Mouse (Mus musculus) kidney, postnatal 25 days (tissue): ENCODE measurements around the gene Os9.
A peak's percentile ranks its signal among the peaks of the same experiment; 100 is the strongest.

Experiments
- DNase-seq, 2 experiments: peaks; one replicate each; pipeline ENCODE4 v3.0.0; 2021; ENCODE audit warnings: mixed read lengths in 2 of 2

Gene Os9

GRCm38 (mm10) chr10:127114408-127114807 is 6.5 kb downstream of the Os9 start:
- no peak for DNase-seq

GRCm38 (mm10) chr10:127111001-127111887 is 9.7 kb downstream of the Os9 start:
- no peak for DNase-seq

- no peak for DNase-seq
Measured at GRCm38 (mm10) chr10:127108262-127108583, 12.7 kb downstream of the Os9 start.

DNA sequence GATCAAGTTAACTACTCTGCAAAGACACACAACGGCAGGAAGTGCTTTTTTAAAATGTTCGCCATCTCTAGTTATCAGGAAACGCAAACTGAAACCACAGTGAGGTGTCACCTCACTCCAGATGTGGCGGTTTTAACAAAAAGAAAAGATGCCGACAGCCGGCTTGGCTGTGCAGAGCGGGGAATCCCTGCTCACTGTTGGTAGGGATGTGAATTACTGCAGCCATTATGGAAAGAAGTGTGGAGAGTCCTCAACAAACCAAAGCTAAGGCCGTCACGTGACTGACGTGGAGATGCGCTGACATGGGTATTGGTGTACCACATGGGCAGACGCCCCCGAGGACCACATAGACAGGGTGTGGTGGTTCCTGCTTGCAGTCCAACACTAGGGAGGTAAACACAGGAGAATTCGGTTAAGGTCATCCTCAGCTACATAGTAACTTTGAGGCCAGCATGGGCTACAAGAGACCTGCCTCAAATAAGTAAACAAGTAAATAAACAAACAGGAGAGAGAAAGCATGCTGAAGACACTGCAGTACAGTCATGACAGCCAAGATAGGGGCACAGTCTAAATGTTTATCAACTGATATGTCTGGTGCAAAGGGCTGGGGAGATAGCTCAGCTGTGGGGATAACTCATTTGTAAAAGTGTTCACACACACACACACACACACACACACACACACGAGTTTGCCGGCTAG is 13.2 kb downstream of the Os9 start:
- DNase-seq: no peak

GRCm38 (mm10) chr10:127103631-127104030 is 17.3 kb downstream of the Os9 start:
- no peak for DNase-seq

DNA sequence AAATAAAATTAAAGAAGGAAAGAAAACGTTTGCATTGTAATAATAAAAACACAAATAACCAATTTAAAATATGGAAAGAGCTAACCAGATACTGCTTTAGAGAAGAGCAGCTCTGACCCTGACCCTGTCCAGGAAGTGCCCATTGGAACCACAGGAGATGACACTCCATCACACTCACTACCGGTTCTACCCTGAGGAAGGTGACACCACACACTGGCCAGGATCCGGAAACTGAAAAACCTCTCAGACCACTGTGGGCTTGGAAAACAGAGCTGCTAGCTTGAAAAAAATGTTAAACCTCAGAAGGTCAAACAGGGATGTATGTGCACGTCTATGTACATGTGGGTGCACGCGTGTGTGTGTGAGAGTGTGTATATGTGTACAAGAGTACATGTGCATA is 19.8 kb downstream of the Os9 start:
- DNase-seq: no peak

DNA sequence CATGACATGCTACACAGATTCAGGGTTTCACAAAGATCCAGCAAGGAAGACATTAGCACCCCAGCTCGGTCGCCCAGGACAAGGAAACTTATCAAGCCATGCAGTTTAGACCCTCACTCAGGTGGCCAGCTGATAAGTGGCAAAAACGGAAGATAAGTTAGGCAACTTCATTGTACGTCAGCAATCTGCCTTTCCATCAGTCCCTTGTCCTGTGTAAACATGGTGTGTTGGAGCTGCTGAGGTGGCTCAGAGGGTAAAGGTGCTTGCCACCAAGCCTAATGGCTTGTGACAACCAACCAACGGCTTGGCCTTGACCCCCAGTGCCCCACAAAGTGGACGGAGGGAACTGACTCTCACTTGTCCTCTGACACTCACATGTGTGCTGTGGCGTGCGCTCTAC is 20.5 kb downstream of the Os9 start:
- no peak for DNase-seq

- no peak for DNase-seq
Measured at GRCm38 (mm10) chr10:127099868-127100267, 21.1 kb downstream of the Os9 start.

DNA sequence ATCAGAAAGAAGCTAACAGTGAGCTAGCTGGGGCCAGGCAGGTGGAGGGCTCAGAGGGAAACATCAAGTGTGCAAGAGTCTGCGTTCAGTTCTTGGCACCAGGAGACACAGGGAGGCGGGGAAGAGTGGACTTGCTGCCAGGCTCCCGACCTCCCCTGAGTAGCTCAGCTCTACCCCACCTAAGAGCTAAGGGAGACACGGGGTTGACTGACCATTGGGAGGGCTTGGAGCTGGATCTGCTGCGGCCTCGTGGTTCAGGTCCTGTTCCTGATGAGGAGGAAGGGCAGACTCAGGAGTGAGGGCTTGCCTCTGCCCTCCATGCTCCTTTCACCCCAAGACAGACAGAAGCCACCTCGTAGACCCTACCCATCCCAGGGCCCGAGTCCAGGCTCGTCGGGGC is 21.7 kb downstream of the Os9 start:
- no peak for DNase-seq

- DNase-seq: no peak
Measured at GRCm38 (mm10) chr10:127098514-127098913, 22.4 kb downstream of the Os9 start.

GRCm38 (mm10) chr10:127094382-127094802 is 26.5 kb downstream of the Os9 start:
- DNase-seq: no peak

DNA sequence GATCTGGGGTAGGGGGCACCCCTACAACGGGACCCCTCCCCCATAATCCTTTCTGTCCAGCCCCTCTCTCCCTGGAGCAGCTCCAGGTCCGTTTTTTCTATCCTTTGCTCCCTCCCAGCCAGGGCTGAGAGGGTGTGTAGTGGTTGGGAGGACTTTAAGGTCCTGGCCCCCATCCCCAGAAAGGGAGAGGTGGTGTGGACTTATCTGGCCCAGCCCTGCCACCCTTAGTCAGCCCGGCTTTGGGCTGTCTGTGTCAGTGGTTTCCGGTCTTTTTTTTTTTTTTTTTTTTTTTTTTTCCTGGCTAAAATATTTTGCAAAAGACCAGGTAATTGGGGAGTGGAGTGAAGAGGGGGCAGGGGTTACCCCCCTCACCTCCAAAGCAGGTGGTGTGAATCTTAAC is 28.2 kb downstream of the Os9 start:
- no peak for DNase-seq

DNA sequence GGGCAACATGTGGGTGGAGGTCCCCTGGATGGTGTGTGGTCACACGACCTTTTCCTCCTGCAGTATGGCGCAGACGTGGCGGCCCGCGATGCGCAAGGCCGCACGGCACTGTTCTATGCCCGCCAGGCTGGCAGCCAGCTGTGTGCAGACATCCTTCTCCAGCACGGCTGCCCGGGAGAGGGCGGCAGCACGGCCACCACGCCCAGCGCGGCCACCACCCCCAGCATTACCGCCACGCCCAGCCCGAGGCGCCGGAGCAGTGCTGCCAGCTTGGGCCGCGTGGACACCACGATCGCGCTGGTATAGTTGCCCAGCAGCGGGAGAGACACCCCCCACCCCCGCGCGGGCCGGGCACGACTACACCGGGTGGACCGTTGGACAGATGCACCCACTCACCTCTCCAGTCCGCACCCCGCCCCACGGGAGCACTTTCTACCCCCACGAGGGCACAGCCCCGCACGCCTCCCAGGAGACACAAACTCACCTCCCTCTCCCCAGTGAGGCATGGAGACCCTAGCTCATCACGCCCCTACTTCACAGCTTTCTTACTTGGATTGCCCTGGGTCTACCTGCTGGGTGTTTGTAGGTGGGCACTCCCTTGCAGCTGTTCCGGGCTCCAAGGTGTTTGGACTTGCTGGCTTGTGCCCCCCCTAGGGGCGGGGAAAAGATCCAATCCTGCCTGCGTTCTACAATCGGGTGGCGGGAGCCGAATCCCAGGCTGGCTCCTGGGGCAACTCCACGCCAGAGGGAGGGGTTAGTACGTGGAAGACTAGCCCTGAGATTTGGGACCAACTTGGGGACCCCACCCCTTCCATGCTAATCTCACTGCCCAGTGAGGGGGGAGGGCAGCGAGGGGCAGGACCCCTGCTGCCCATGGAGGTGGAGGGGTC is 29.2 kb downstream of the Os9 start:
- peak in 1 of 2 experiments; percentile 58 for DNase-seq

GRCm38 (mm10) chr10:127090560-127091411 is 30.1 kb downstream of the Os9 start:
- peak; percentile 78 to 86 for DNase-seq

GRCm38 (mm10) chr10:127085633-127086032 is 35.3 kb downstream of the Os9 start:
- no peak for DNase-seq

GRCm38 (mm10) chr10:127085052-127085451 is 35.9 kb downstream of the Os9 start:
- no peak for DNase-seq

DNA sequence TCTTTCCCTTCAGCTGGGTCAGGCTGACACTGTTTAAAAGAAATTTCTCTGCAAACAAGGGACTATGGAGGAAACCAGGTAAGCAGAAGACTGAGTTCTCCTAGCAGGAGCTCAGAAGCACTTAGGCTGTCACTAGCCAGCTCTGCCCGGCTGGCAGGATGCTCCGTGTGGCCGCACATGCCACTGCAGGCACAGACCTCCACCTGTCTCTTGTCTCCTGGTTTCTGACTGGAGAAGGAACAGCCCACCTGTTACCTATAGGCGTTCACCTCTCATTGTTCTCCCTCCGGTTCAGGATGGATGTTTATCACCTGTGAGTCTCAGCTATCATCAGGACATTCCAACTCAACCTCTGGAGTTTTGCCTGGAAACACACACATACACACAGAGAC is 37.0 kb downstream of the Os9 start:
- DNase-seq: no peak

- no peak for DNase-seq
Measured at GRCm38 (mm10) chr10:127083292-127083914, 37.5 kb downstream of the Os9 start.

DNA sequence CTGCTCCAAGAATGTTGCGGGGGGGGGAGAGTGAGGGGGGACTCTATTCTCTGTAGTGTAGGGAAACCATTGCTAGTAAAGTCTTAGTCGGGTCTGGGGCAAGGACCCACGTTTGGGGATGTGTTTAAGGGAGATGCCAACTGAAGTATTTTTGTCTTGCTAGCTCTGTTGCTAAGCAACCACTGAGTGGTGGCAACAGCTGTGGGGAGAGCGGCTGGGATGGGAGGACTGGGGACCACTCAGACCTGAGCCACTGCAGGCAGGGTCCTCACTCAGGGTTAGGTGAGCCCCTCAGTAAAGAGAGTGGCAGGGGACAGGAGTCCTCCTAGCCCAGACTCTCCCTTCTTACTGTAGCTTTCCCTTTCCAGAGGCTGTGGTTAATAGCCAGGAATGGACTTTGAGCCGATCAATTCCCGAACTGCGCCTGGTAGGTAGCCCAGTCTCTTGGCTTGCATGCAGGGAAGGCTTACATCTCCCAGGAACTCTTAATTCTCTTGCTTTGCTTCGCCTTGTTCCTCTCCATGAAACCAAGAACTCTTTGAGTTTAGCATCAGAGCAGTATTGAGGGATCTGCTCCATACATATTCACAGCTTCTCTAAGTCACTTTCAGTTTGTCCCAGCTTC is 38.8 kb downstream of the Os9 start:
- no peak for DNase-seq

DNA sequence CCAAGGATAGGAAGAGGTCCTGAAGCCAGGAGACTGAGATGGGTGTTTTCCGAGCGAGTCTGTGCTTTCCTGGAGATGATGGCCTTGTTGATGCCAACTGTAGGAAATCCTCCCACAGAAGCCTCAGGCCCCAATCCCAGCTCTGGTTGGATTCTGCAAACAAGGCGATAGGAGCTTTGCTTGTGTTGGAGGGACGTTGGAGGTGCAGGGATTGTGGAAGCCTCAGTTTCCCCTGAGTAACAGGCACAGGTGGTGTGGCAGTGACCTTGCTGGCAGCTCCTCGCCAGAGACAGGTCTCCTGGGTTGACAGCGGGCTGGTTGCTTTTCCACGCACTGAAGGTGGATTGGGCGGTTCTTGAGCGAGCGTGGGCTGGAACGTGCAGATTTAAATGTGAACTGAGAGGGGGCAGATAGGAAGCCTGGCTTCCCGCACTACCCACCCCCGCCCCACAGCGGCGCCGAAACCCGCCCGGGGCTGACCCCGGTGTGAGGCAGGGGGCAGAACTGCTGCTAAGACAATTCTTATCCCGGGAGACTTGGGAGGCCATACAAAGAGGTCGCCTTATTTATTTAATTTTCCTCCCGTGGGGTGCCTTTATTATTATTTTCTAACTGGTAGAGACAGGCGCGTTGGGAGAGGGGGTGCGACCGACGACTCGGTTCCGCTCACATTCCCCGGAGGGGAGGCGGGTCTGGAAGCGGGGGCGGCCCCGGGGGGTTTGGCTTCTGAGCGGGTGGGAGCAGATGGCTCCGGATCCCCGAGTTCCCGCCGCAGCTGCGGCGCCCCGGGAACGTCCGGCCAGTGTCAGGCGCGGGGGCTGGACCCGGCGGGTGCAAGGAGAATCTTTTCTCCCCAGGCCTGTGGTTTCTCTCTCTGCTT is 39.8 kb downstream of the Os9 start:
- peak in 1 of 2 experiments; percentile 29 for DNase-seq
